Mouse (Mus musculus) brown adipose tissue, adult 24 weeks (tissue): ENCODE data around the gene Cdkal1. TPM values are rescaled to one million over a fixed set of nuclear protein-coding genes. Genes with fewer than 3 reads are reported as not detected.

Experiments
- H3K27ac ChIP-seq: fragments of 200-500 bp; replicated peaks from 2 replicates; pipeline ENCODE4 v1.5.1; 2012; ENCODE audit warnings: low read depth, mild to moderate bottlenecking, low read length
- H3K4me1 ChIP-seq: fragments of 200-500 bp; 2 replicates; pipeline ENCODE4 v1.6.1; 2012; ENCODE audit warnings: low read length, mixed read lengths; ENCODE audit not compliant: control insufficient read depth, insufficient read depth, insufficient read length
- H3K4me3 ChIP-seq: fragments of 200-500 bp; 2 replicates; pipeline ENCODE4 v1.5.1; 2012; ENCODE audit warnings: low read depth, mild to moderate bottlenecking, low read length, moderate library complexity; ENCODE audit not compliant: insufficient read depth
- polyA plus RNA-seq: library from polyadenylated mRNA; stranded (reverse); fragments of >200 nt; gene quantifications from 2 replicates; pipeline ENCODE4 v1.2.4, GENCODE M21; 2012; ENCODE audit not compliant: missing spikeins, insufficient read depth, insufficient read length

Cdkal1 gene
- polyA plus RNA-seq, 1 experiment, result 9.5 TPM

- Histone ChIP-seq H3K4me3 (no peak overlapping the region), H3K27ac (no peak overlapping the region), H3K4me1 (no peaks in the 10 kb centered on the region)
Measured at GRCm38 (mm10) chr13:29349386-29349961, 506.0 kb downstream of the Cdkal1 start.

- no peaks in the 10 kb centered on the region for H3K4me1 ChIP-seq
- no peak overlapping the region for H3K4me3 ChIP-seq
- no peak overlapping the region for H3K27ac ChIP-seq
Measured at GRCm38 (mm10) chr13:29348331-29348730, 507.1 kb downstream of the Cdkal1 start.

- Histone ChIP-seq H3K27ac (no peak overlapping the region), H3K4me3 (no peak overlapping the region), H3K4me1 (no peaks in the 10 kb centered on the region)
Measured at GRCm38 (mm10) chr13:29332640-29333412, 522.6 kb downstream of the Cdkal1 start.

GRCm38 (mm10) chr13:29325946-29326345 lies 529.5 kb downstream of the Cdkal1 start:
- H3K27ac ChIP-seq, result no peak overlapping the region
- H3K4me1 ChIP-seq, result no peaks in the 10 kb centered on the region
- no peak overlapping the region for H3K4me3 ChIP-seq

GRCm38 (mm10) chr13:29320421-29320820 lies 535.1 kb downstream of the Cdkal1 start:
- no peaks in the 10 kb centered on the region for H3K4me1 ChIP-seq

GRCm38 (mm10) chr13:29317703-29318102 lies 537.8 kb downstream of the Cdkal1 start:
- H3K4me3 ChIP-seq, result no peak overlapping the region
- H3K27ac ChIP-seq, result no peak overlapping the region
- H3K4me1 ChIP-seq, result no peaks in the 10 kb centered on the region

More at GRCm38 (mm10) chr13:29320421-29320820, 535.1 kb downstream of the Cdkal1 start:
- no peak overlapping the region for H3K4me3 ChIP-seq
- no peak overlapping the region for H3K27ac ChIP-seq

GRCm38 (mm10) chr13:29316271-29316670 lies 539.2 kb downstream of the Cdkal1 start:
- H3K27ac ChIP-seq, result no peak overlapping the region
- no peak overlapping the region for H3K4me3 ChIP-seq
- no peaks in the 10 kb centered on the region for H3K4me1 ChIP-seq

GRCm38 (mm10) chr13:29312026-29312425 lies 543.4 kb downstream of the Cdkal1 start:
- Histone ChIP-seq H3K4me1 (no peaks in the 10 kb centered on the region), H3K4me3 (no peak overlapping the region), H3K27ac (no peak overlapping the region)

- no peak overlapping the region for H3K4me3 ChIP-seq
- H3K27ac ChIP-seq, result no peak overlapping the region
- no peaks in the 10 kb centered on the region for H3K4me1 ChIP-seq
Measured at GRCm38 (mm10) chr13:29307420-29307819, 548.1 kb downstream of the Cdkal1 start.

GRCm38 (mm10) chr13:29292608-29293240 lies 562.8 kb downstream of the Cdkal1 start:
- H3K4me1 ChIP-seq, result no peaks in the 10 kb centered on the region
- no peak overlapping the region for H3K4me3 ChIP-seq
- no peak overlapping the region for H3K27ac ChIP-seq

GRCm38 (mm10) chr13:29290569-29290968 lies 564.9 kb downstream of the Cdkal1 start:
- Histone ChIP-seq H3K4me3 (no peak overlapping the region), H3K4me1 (no peaks in the 10 kb centered on the region), H3K27ac (no peak overlapping the region)

- Histone ChIP-seq H3K4me3 (no peak overlapping the region), H3K4me1 (no peaks in the 10 kb centered on the region), H3K27ac (no peak overlapping the region)
Measured at GRCm38 (mm10) chr13:29285058-29285457, 570.4 kb downstream of the Cdkal1 start.

- no peak overlapping the region for H3K27ac ChIP-seq
- no peak overlapping the region for H3K4me3 ChIP-seq
- no peaks in the 10 kb centered on the region for H3K4me1 ChIP-seq
Measured at GRCm38 (mm10) chr13:29281556-29281955, 573.9 kb downstream of the Cdkal1 start.

- Histone ChIP-seq H3K4me3 (no peak overlapping the region), H3K27ac (no peak overlapping the region), H3K4me1 (no peaks in the 10 kb centered on the region)
Measured at GRCm38 (mm10) chr13:29278156-29278555, 577.3 kb downstream of the Cdkal1 start.

- H3K27ac ChIP-seq, result no peak overlapping the region
- no peak overlapping the region for H3K4me3 ChIP-seq
- H3K4me1 ChIP-seq, result no peaks in the 10 kb centered on the region
Measured at GRCm38 (mm10) chr13:29274296-29274695, 581.2 kb downstream of the Cdkal1 start.
